Mouse (Mus musculus): ENCODE data around the gene Arl3. TPM values are rescaled to one million over a fixed set of nuclear protein-coding genes. Genes with fewer than 3 reads are reported as not detected.

The Arl3 gene
- polyA plus RNA-seq, 1 experiment from 2014 or later: 72.5 TPM

GRCm38 (mm10) chr19:46489448-46489847 is 83.5 kb downstream of the Arl3 start:
- H3K9me3 ChIP-seq (ENCODE audit: control insufficient read depth, low read length): no peaks in the 10 kb centered on the region
- H3K36me3 ChIP-seq (ENCODE audit: control insufficient read depth, insufficient read depth, low read length): peaks cover 10% of the 10 kb centered on the region
- no peak overlapping the region for H3K4me3 ChIP-seq (ENCODE audit: control insufficient read depth in 1 of 2, insufficient read depth in 1 of 2, low read depth in 1 of 2, low read length in 2 of 2)
- H3K4me2 ChIP-seq (ENCODE audit: low read length): no peak overlapping the region
- H3K27me3 ChIP-seq (ENCODE audit: control insufficient read depth, insufficient read depth, low read length): no peaks in the 10 kb centered on the region
- peaks cover 44 to 51% of the 10 kb centered on the region in 2 experiments for H3K4me1 ChIP-seq (ENCODE audit: control insufficient read depth in 2 of 2, insufficient read depth in 2 of 2, low read length in 2 of 2)
- H3K27ac ChIP-seq (replicated peaks in 1 of 2; ENCODE audit: control insufficient read depth in 1 of 2, insufficient read depth in 1 of 2, low read depth in 2 of 2, low read length in 2 of 2): no peak overlapping the region
- H3K9ac ChIP-seq (ENCODE audit: low read length): no peak overlapping the region
- 92% methylated on average over 1 of the region's 1 CpGs for WGBS
- no peak for ATAC-seq (ENCODE audit: insufficient number of reproducible peaks, insufficient read depth, low FRiP score, low read depth)

GRCm38 (mm10) chr19:46486709-46487108 is 86.3 kb downstream of the Arl3 start:
- H3K4me2 ChIP-seq (ENCODE audit: low read length): no peak overlapping the region
- H3K36me3 ChIP-seq (ENCODE audit: control insufficient read depth, insufficient read depth, low read length): peaks cover 10% of the 10 kb centered on the region
- 32% methylated on average over 2 of the region's 2 CpGs for WGBS
- peaks cover 68 to 79% of the 10 kb centered on the region in 2 experiments for H3K4me1 ChIP-seq (ENCODE audit: control insufficient read depth in 2 of 2, insufficient read depth in 2 of 2, low read length in 2 of 2)
- H3K9ac ChIP-seq (ENCODE audit: low read length): peak overlapping the region; percentile 25; the same call in 1 of the 2 replicates
- no peak for ATAC-seq (ENCODE audit: insufficient number of reproducible peaks, insufficient read depth, low FRiP score, low read depth)
- no peaks in the 10 kb centered on the region for H3K27me3 ChIP-seq (ENCODE audit: control insufficient read depth, insufficient read depth, low read length)
- no peak overlapping the region for H3K4me3 ChIP-seq (ENCODE audit: control insufficient read depth in 1 of 2, insufficient read depth in 1 of 2, low read depth in 1 of 2, low read length in 2 of 2)
- peak overlapping the region in 1 of 2 experiments; percentile 93; a peak in 3 of 4 replicates for H3K27ac ChIP-seq (replicated peaks in 1 of 2; ENCODE audit: control insufficient read depth in 1 of 2, insufficient read depth in 1 of 2, low read depth in 2 of 2, low read length in 2 of 2)
- no peaks in the 10 kb centered on the region for H3K9me3 ChIP-seq (ENCODE audit: control insufficient read depth, low read length)

- Histone ChIP-seq H3K4me3 (ENCODE audit: control insufficient read depth in 1 of 2, insufficient read depth in 1 of 2, low read depth in 1 of 2, low read length in 2 of 2) (no peak overlapping the region), H3K9me3 (ENCODE audit: control insufficient read depth, low read length) (no peaks in the 10 kb centered on the region), H3K9ac (ENCODE audit: low read length) (peak overlapping the region; percentile 47; the same call in 1 of the 2 replicates), H3K27me3 (ENCODE audit: control insufficient read depth, insufficient read depth, low read length) (no peaks in the 10 kb centered on the region), H3K4me2 (ENCODE audit: low read length) (no peak overlapping the region), H3K27ac (replicated peaks in 1 of 2; ENCODE audit: control insufficient read depth in 1 of 2, insufficient read depth in 1 of 2, low read depth in 2 of 2, low read length in 2 of 2) (peak overlapping the region in 1 of 2 experiments; percentile 93; a peak in 2 of 4 replicates), H3K4me1 (ENCODE audit: control insufficient read depth in 2 of 2, insufficient read depth in 2 of 2, low read length in 2 of 2) (peaks cover 68 to 86% of the 10 kb centered on the region in 2 experiments), H3K36me3 (ENCODE audit: control insufficient read depth, insufficient read depth, low read length) (peaks cover 12% of the 10 kb centered on the region)
- ATAC-seq (ENCODE audit: insufficient number of reproducible peaks, insufficient read depth, low FRiP score, low read depth): no peak
- WGBS: 54% methylated on average over 9 of the region's 9 CpGs
These were observed 87.2 kb downstream of the Arl3 start for GRCm38 (mm10) chr19:46485847-46486246.

- Histone ChIP-seq H3K36me3 (ENCODE audit: control insufficient read depth, insufficient read depth, low read length) (peaks cover 15% of the 10 kb centered on the region), H3K4me3 (ENCODE audit: control insufficient read depth in 1 of 2, insufficient read depth in 1 of 2, low read depth in 1 of 2, low read length in 2 of 2) (no peak overlapping the region), H3K4me2 (ENCODE audit: low read length) (no peak overlapping the region; the same call in 1 of the 2 replicates), H3K9me3 (ENCODE audit: control insufficient read depth, low read length) (no peaks in the 10 kb centered on the region), H3K9ac (ENCODE audit: low read length) (peak overlapping the region; percentile 47), H3K27ac (replicated peaks in 1 of 2; ENCODE audit: control insufficient read depth in 1 of 2, insufficient read depth in 1 of 2, low read depth in 2 of 2, low read length in 2 of 2) (peak overlapping the region; percentile 87 to 93), H3K27me3 (ENCODE audit: control insufficient read depth, insufficient read depth, low read length) (no peaks in the 10 kb centered on the region), H3K4me1 (ENCODE audit: control insufficient read depth in 2 of 2, insufficient read depth in 2 of 2, low read length in 2 of 2) (peaks cover 67 to 87% of the 10 kb centered on the region in 2 experiments)
- ATAC-seq (ENCODE audit: insufficient number of reproducible peaks, insufficient read depth, low FRiP score, low read depth): peak; percentile 49
- WGBS: 9% methylated on average over 5 of the region's 5 CpGs
These were observed 88.5 kb downstream of the Arl3 start for GRCm38 (mm10) chr19:46484518-46484917.

- Histone ChIP-seq H3K27me3 (ENCODE audit: control insufficient read depth, insufficient read depth, low read length) (no peaks in the 10 kb centered on the region), H3K9ac (ENCODE audit: low read length) (peak overlapping the region; percentile 47), H3K27ac (replicated peaks in 1 of 2; ENCODE audit: control insufficient read depth in 1 of 2, insufficient read depth in 1 of 2, low read depth in 2 of 2, low read length in 2 of 2) (peak overlapping the region; percentile 87 to 93), H3K4me3 (ENCODE audit: control insufficient read depth in 1 of 2, insufficient read depth in 1 of 2, low read depth in 1 of 2, low read length in 2 of 2) (no peak overlapping the region), H3K4me2 (ENCODE audit: low read length) (no peak overlapping the region; the same call in 1 of the 2 replicates), H3K4me1 (ENCODE audit: control insufficient read depth in 2 of 2, insufficient read depth in 2 of 2, low read length in 2 of 2) (peaks cover 74 to 94% of the 10 kb centered on the region in 2 experiments), H3K9me3 (ENCODE audit: control insufficient read depth, low read length) (no peaks in the 10 kb centered on the region), H3K36me3 (ENCODE audit: control insufficient read depth, insufficient read depth, low read length) (peaks cover 15% of the 10 kb centered on the region)
- 72% methylated on average over 15 of the region's 15 CpGs for WGBS
- ATAC-seq (ENCODE audit: insufficient number of reproducible peaks, insufficient read depth, low FRiP score, low read depth): no peak
These were observed 89.2 kb downstream of the Arl3 start for GRCm38 (mm10) chr19:46483701-46484328.

- Histone ChIP-seq H3K4me2 (ENCODE audit: low read length) (no peak overlapping the region), H3K4me1 (ENCODE audit: control insufficient read depth in 2 of 2, insufficient read depth in 2 of 2, low read length in 2 of 2) (peaks cover 80 to 99% of the 10 kb centered on the region in 2 experiments), H3K36me3 (ENCODE audit: control insufficient read depth, insufficient read depth, low read length) (peaks cover 19% of the 10 kb centered on the region), H3K9me3 (ENCODE audit: control insufficient read depth, low read length) (no peaks in the 10 kb centered on the region), H3K27ac (replicated peaks in 1 of 2; ENCODE audit: control insufficient read depth in 1 of 2, insufficient read depth in 1 of 2, low read depth in 2 of 2, low read length in 2 of 2) (peak overlapping the region in 1 of 2 experiments; percentile 93; a peak in 2 of 4 replicates), H3K9ac (ENCODE audit: low read length) (peak overlapping the region; percentile 47; the same call in 1 of the 2 replicates), H3K4me3 (ENCODE audit: control insufficient read depth in 1 of 2, insufficient read depth in 1 of 2, low read depth in 1 of 2, low read length in 2 of 2) (no peak overlapping the region), H3K27me3 (ENCODE audit: control insufficient read depth, insufficient read depth, low read length) (no peaks in the 10 kb centered on the region)
- no peak for ATAC-seq (ENCODE audit: insufficient number of reproducible peaks, insufficient read depth, low FRiP score, low read depth)
- 45% methylated on average over 17 of the region's 17 CpGs for WGBS
These were observed 90.0 kb downstream of the Arl3 start for GRCm38 (mm10) chr19:46482896-46483516.

- Histone ChIP-seq H3K27me3 (ENCODE audit: control insufficient read depth, insufficient read depth, low read length) (no peaks in the 10 kb centered on the region), H3K4me3 (ENCODE audit: control insufficient read depth in 1 of 2, insufficient read depth in 1 of 2, low read depth in 1 of 2, low read length in 2 of 2) (no peak overlapping the region), H3K4me2 (ENCODE audit: low read length) (no peak overlapping the region), H3K27ac (replicated peaks in 1 of 2; ENCODE audit: control insufficient read depth in 1 of 2, insufficient read depth in 1 of 2, low read depth in 2 of 2, low read length in 2 of 2) (no peak overlapping the region), H3K4me1 (ENCODE audit: control insufficient read depth in 2 of 2, insufficient read depth in 2 of 2, low read length in 2 of 2) (peaks cover 76 to 98% of the 10 kb centered on the region in 2 experiments), H3K9ac (ENCODE audit: low read length) (no peak overlapping the region), H3K9me3 (ENCODE audit: control insufficient read depth, low read length) (no peaks in the 10 kb centered on the region), H3K36me3 (ENCODE audit: control insufficient read depth, insufficient read depth, low read length) (peaks cover 23% of the 10 kb centered on the region)
- ATAC-seq (ENCODE audit: insufficient number of reproducible peaks, insufficient read depth, low FRiP score, low read depth): no peak
- 26% methylated on average over 4 of the region's 4 CpGs for WGBS
These were observed 91.2 kb downstream of the Arl3 start for GRCm38 (mm10) chr19:46481756-46482155.

All from heart, embryonic 14.5 days (tissue).